Comparison of ENCODE assay signal across 9 mouse cellular contexts in genomic region chr7:124782816-124783215, GRCm38 (mm10).
DNase-seq lines count a peak whose midpoint lies in the region; ATAC-seq and TF ChIP-seq lines count a peak whose summit lies in the region.
"Had no signal": no experiment of that assay in that cellular context is flagged by ENCODE, and none has a peak within 500 bp of the region (broad histone marks: within the 10 kb centered on the region; RNA-seq: fewer than 3 reads in every experiment).

No protein-coding gene starts in this region.

- DNase-seq in heart, postnatal 0 days (ENCODE audit: low spot score): no peak
- no peak for DNase-seq in heart, adult 9 months (ENCODE audit: low spot score in 2 of 2)
- peak; percentile 10 for DNase-seq in urinary bladder, postnatal 14 days (ENCODE audit: low spot score)
- DNase-seq in urinary bladder, postnatal 10 days (ENCODE audit: low spot score): no peak
- peak; percentile 73 for DNase-seq in hindbrain, postnatal 0 days (ENCODE audit: low spot score)
- DNase-seq in right cerebral cortex, postnatal 25 days: no peak
- DNase-seq in yolk sac, embryonic 10.5 days (ENCODE audit: low spot score): no peak

- no peak for TF ChIP-seq EP300 in heart, postnatal 0 days (IDR thresholded peaks at IDR 0.05; ENCODE audit: low read depth)

- WGBS in heart, postnatal 0 days: 50% methylated on average over 4 of the region's 4 CpGs
- WGBS in hindbrain, postnatal 0 days: 48% methylated on average over 4 of the region's 4 CpGs

- TF ChIP-seq CTCF in heart, postnatal 0 days (IDR thresholded peaks at IDR 0.05; ENCODE audit: low read depth): peak; percentile 22; the same call in 1 of the 2 replicates
- TF ChIP-seq CTCF in hindbrain, postnatal 0 days (IDR thresholded peaks at IDR 0.05; ENCODE audit: low read depth): peak; percentile 78

- H3K4me3 ChIP-seq in heart, postnatal 0 days (ENCODE audit: low read depth, low read length): no peak overlapping the region
- no peak overlapping the region for H3K4me3 ChIP-seq in hindbrain, postnatal 0 days (ENCODE audit: low read length)
- H3K4me3 ChIP-seq: myocyte had no signal

- H3K9ac ChIP-seq in heart, postnatal 0 days (replicated peaks; ENCODE audit: low read depth, low read length): no peak overlapping the region
- H3K9ac ChIP-seq in hindbrain, postnatal 0 days (replicated peaks; ENCODE audit: low read length): no peak overlapping the region

- no peaks in the 10 kb centered on the region for H3K27me3 ChIP-seq in heart, postnatal 0 days (ENCODE audit: control insufficient read depth, insufficient read depth, low read length)
- H3K27me3 ChIP-seq in hindbrain, postnatal 0 days (ENCODE audit: insufficient read depth, low read length): no peaks in the 10 kb centered on the region

- no peak overlapping the region for H3K4me2 ChIP-seq in heart, postnatal 0 days (ENCODE audit: low read depth, low read length)
- no peak overlapping the region for H3K4me2 ChIP-seq in hindbrain, postnatal 0 days (ENCODE audit: low read depth, low read length)

- no peaks in the 10 kb centered on the region for H3K36me3 ChIP-seq in heart, postnatal 0 days (replicated peaks; ENCODE audit: control insufficient read depth, insufficient read depth, low read length)
- no peaks in the 10 kb centered on the region for H3K36me3 ChIP-seq in hindbrain, postnatal 0 days (ENCODE audit: insufficient read depth, low read length)

- H3K4me1 ChIP-seq in heart, postnatal 0 days (ENCODE audit: control insufficient read depth, insufficient read depth): no peaks in the 10 kb centered on the region
- H3K4me1 ChIP-seq in hindbrain, postnatal 0 days (ENCODE audit: insufficient read depth, low read length): no peaks in the 10 kb centered on the region

- ATAC-seq in heart, postnatal 0 days (ENCODE audit: insufficient read depth, low read depth): no peak
- no peak for ATAC-seq in hindbrain, postnatal 0 days
- ATAC-seq in megakaryocyte progenitor cell, adult 5-6 weeks (replicated peaks; ENCODE audit: poor library complexity): no peak

- no peaks in the 10 kb centered on the region; the same call in 1 of the 2 replicates for H3K9me3 ChIP-seq in heart, postnatal 0 days (replicated peaks; ENCODE audit: control insufficient read depth, low read length)
- H3K9me3 ChIP-seq in hindbrain, postnatal 0 days (ENCODE audit: low read length): no peaks in the 10 kb centered on the region

- H3K27ac ChIP-seq in heart, postnatal 0 days (ENCODE audit: low read depth): no peak overlapping the region
- no peak overlapping the region for H3K27ac ChIP-seq in hindbrain, postnatal 0 days

Comparison
In these comparisons a context has a peak if more than half of its experiments do, and no peak if none do; other contexts are left out.
1. DNase-seq: peak in urinary bladder, postnatal 14 days (single experiment) and hindbrain, postnatal 0 days (single experiment); none in heart, postnatal 0 days (single experiment), heart, adult 9 months (0 of 2), urinary bladder, postnatal 10 days (single experiment), right cerebral cortex, postnatal 25 days (single experiment) and yolk sac, embryonic 10.5 days (single experiment).